Mouse (Mus musculus): ENCODE data around the gene Aqp1. TPM values are rescaled to one million over a fixed set of nuclear protein-coding genes. Genes with fewer than 3 reads are reported as not detected.

Aqp1 gene
- total and polyA plus RNA-seq, 3 experiments: 57.2 to 95.3 TPM; not detected in 1

DNA sequence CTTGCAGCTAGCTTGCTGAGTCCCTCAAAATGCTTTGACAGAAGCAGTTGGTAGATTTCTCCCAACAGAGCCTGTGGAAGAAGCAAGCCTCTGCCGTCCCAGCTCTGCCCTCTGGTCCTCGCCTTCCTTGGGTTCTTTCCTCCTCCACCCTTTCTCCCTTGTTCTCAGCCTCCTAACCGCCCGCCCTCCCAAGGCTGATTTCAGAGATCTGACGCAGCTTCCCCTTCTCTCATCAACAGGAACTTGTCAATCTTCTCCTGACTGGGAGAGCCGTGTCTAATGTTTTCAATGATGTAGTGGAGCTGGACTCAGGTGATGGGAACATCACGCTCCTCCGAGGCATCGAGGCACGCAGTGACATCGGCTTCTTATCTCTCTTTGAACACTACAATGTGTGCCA, 35.5 kb upstream of the Aqp1 start:
- no peaks in the 10 kb centered on the region for H3K9me3 ChIP-seq (replicated peaks; ENCODE audit: insufficient read depth, low read length)
- TF ChIP-seq CTCF (IDR thresholded peaks at IDR 0.05 in 2 of 3, conservative IDR thresholded peaks at IDR 0.05 in 1 of 3; ENCODE audit: control insufficient read depth in 1 of 3, insufficient read depth in 1 of 3, low read depth in 2 of 3, low read length in 3 of 3, poor library complexity in 1 of 3, severe bottlenecking in 1 of 3) (no peak), MEF2A (IDR thresholded peaks at IDR 0.05; ENCODE audit: extremely low read depth, insufficient replicate concordance, low read depth, low read length, poor library complexity, severe bottlenecking) (no peak), HCFC1 (IDR thresholded peaks at IDR 0.05; ENCODE audit: low read depth, low read length) (no peak), MAX (IDR thresholded peaks at IDR 0.05; ENCODE audit: low read length) (no peak), MYB (IDR thresholded peaks at IDR 0.05; ENCODE audit: low read depth, low read length) (no peak), E2F4 (IDR thresholded peaks at IDR 0.05; ENCODE audit: borderline replicate concordance, low read depth, low read length) (no peak), USF1 (IDR thresholded peaks at IDR 0.05; ENCODE audit: low read depth, low read length) (no peak), USF2 (IDR thresholded peaks at IDR 0.05; ENCODE audit: borderline replicate concordance in 1 of 2, insufficient read depth in 1 of 2, low read depth in 1 of 2, low read length in 2 of 2) (no peak), TCF12 (IDR thresholded peaks at IDR 0.05; ENCODE audit: low read depth, low read length) (no peak), ZKSCAN1 (IDR thresholded peaks at IDR 0.05; ENCODE audit: low read depth, low read length) (no peak), ETS1 (IDR thresholded peaks at IDR 0.05; ENCODE audit: low read depth, low read length) (no peak), MAFK (IDR thresholded peaks at IDR 0.05; ENCODE audit: borderline replicate concordance, low read depth, low read length) (no peak), MXI1 (IDR thresholded peaks at IDR 0.05; ENCODE audit: low read depth, low read length) (no peak), POLR2AphosphoS5 (IDR thresholded peaks at IDR 0.05; ENCODE audit: borderline replicate concordance, low read depth, low read length) (no peak), SIN3A (IDR thresholded peaks at IDR 0.05; ENCODE audit: low read length) (no peak), ZC3H11A (IDR thresholded peaks at IDR 0.05; ENCODE audit: low read depth, low read length) (no peak), MAZ (IDR thresholded peaks at IDR 0.05; ENCODE audit: low read depth, low read length) (no peak)
- no peaks in the 10 kb centered on the region for H3K79me2 ChIP-seq (ENCODE audit: control insufficient read depth, insufficient read depth, low read length, poor library complexity)
- DNase-seq (ENCODE audit: low read depth, low spot score): peak; percentile 14
- H3K4me3 ChIP-seq (ENCODE audit: control insufficient read depth in 1 of 2, insufficient read depth in 1 of 2, low read depth in 2 of 2, low read length in 2 of 2): no peak overlapping the region
- peaks cover 0 to 4% of the 10 kb centered on the region in 2 experiments; a peak in 1 of 4 replicates for H3K4me1 ChIP-seq (ENCODE audit: control insufficient read depth in 1 of 2, insufficient read depth in 2 of 2, low read length in 2 of 2)
- H3K27me3 ChIP-seq (ENCODE audit: control insufficient read depth in 1 of 2, insufficient read depth in 2 of 2, low read length in 2 of 2): no peaks in the 10 kb centered on the region
- no peak overlapping the region for H3K9ac ChIP-seq (ENCODE audit: control insufficient read depth, low read depth, low read length, poor library complexity, severe bottlenecking)
- no peak overlapping the region for H3K27ac ChIP-seq (ENCODE audit: control insufficient read depth, low read depth, low read length)
- H3K36me3 ChIP-seq (ENCODE audit: control insufficient read depth in 1 of 2, insufficient read depth in 2 of 2, low read length in 2 of 2): no peaks in the 10 kb centered on the region

DNA sequence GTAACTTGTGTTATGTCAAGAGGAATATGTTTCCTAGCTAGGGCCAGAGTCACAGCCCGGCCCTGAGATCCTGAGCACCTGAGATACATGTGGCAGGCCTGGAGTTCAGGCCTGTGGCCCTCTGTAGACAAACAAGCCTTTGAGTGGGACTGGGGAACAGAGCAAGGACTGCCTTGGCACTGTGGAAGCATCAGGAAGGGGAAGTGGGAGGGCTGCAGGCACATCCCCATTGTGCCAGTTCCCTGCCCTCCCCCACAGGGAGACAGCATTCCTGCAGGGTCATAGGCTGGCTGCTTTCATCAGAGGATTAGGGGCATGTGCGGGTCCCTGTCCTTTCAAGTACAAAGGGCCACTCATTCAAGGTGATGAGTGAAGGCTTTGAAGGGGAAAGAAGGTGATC, 26.1 kb upstream of the Aqp1 start:
- no peaks in the 10 kb centered on the region for H3K36me3 ChIP-seq (ENCODE audit: control insufficient read depth in 1 of 2, insufficient read depth in 2 of 2, low read length in 2 of 2)
- H3K4me3 ChIP-seq (ENCODE audit: control insufficient read depth in 1 of 2, insufficient read depth in 1 of 2, low read depth in 2 of 2, low read length in 2 of 2): no peak overlapping the region
- TF ChIP-seq TCF12 (IDR thresholded peaks at IDR 0.05; ENCODE audit: low read depth, low read length): no peak
- no peak for TF ChIP-seq SMC3 (IDR thresholded peaks at IDR 0.05; ENCODE audit: low read depth, low read length)
- no peak for TF ChIP-seq ELF1 (IDR thresholded peaks at IDR 0.05; ENCODE audit: low read depth, low read length)
- TF ChIP-seq POLR2A (IDR thresholded peaks at IDR 0.05; ENCODE audit: control insufficient read depth in 1 of 2, insufficient read depth in 1 of 2, low read depth in 1 of 2, low read length in 2 of 2, poor library complexity in 1 of 2): no peak
- TF ChIP-seq ZC3H11A (IDR thresholded peaks at IDR 0.05; ENCODE audit: low read depth, low read length): no peak
- no peak for TF ChIP-seq JUND (IDR thresholded peaks at IDR 0.05; ENCODE audit: low read depth, low read length)
- TF ChIP-seq GATA1 (IDR thresholded peaks at IDR 0.05; ENCODE audit: low read depth, low read length): no peak
- no peak for TF ChIP-seq CHD1 (IDR thresholded peaks at IDR 0.05; ENCODE audit: low read depth, low read length)
- no peak for TF ChIP-seq MAX (IDR thresholded peaks at IDR 0.05; ENCODE audit: low read length)
- TF ChIP-seq MAZ (IDR thresholded peaks at IDR 0.05; ENCODE audit: low read depth, low read length): no peak
- no peak for TF ChIP-seq SIN3A (IDR thresholded peaks at IDR 0.05; ENCODE audit: low read length)
- TF ChIP-seq ZNF384 (IDR thresholded peaks at IDR 0.05; ENCODE audit: low read depth, low read length): no peak
- TF ChIP-seq ZMIZ1 (IDR thresholded peaks at IDR 0.05; ENCODE audit: low read depth, low read length): no peak
- TF ChIP-seq BHLHE40 (IDR thresholded peaks at IDR 0.05; ENCODE audit: borderline replicate concordance, low read depth, low read length): no peak
- TF ChIP-seq HCFC1 (IDR thresholded peaks at IDR 0.05; ENCODE audit: low read depth, low read length): no peak
- TF ChIP-seq POLR2AphosphoS2 (IDR thresholded peaks at IDR 0.05; ENCODE audit: low read length): no peak
- no peak for TF ChIP-seq UBTF (IDR thresholded peaks at IDR 0.05; ENCODE audit: borderline replicate concordance, insufficient read depth, low read depth, low read length)
- TF ChIP-seq KAT2A (conservative IDR thresholded peaks at IDR 0.05; ENCODE audit: low read depth, low read length): no peak
- TF ChIP-seq RAD21 (IDR thresholded peaks at IDR 0.05; ENCODE audit: low read depth, low read length): no peak
- TF ChIP-seq MYB (IDR thresholded peaks at IDR 0.05; ENCODE audit: low read depth, low read length): no peak
- no peaks in the 10 kb centered on the region for H3K27me3 ChIP-seq (ENCODE audit: control insufficient read depth in 1 of 2, insufficient read depth in 2 of 2, low read length in 2 of 2)
- DNase-seq (ENCODE audit: low read depth, low spot score): no peak
- no peaks in the 10 kb centered on the region for H3K9me3 ChIP-seq (replicated peaks; ENCODE audit: insufficient read depth, low read length)
- no peaks in the 10 kb centered on the region for H3K79me2 ChIP-seq (ENCODE audit: control insufficient read depth, insufficient read depth, low read length, poor library complexity)
- H3K9ac ChIP-seq (ENCODE audit: control insufficient read depth, low read depth, low read length, poor library complexity, severe bottlenecking): no peak overlapping the region
- no peak overlapping the region for H3K27ac ChIP-seq (ENCODE audit: control insufficient read depth, low read depth, low read length)
- H3K4me1 ChIP-seq (ENCODE audit: control insufficient read depth in 1 of 2, insufficient read depth in 2 of 2, low read length in 2 of 2): no peaks in the 10 kb centered on the region

Measured in MEL (cell line).